Mouse (Mus musculus): ENCODE results near the gene Dus1l.
"Not testable (repeated sequence)": the region's sequence is repeated elsewhere in the genome, so short reads cannot be mapped to it uniquely, and the experiment has no call there.

The Dus1l gene

DNA sequence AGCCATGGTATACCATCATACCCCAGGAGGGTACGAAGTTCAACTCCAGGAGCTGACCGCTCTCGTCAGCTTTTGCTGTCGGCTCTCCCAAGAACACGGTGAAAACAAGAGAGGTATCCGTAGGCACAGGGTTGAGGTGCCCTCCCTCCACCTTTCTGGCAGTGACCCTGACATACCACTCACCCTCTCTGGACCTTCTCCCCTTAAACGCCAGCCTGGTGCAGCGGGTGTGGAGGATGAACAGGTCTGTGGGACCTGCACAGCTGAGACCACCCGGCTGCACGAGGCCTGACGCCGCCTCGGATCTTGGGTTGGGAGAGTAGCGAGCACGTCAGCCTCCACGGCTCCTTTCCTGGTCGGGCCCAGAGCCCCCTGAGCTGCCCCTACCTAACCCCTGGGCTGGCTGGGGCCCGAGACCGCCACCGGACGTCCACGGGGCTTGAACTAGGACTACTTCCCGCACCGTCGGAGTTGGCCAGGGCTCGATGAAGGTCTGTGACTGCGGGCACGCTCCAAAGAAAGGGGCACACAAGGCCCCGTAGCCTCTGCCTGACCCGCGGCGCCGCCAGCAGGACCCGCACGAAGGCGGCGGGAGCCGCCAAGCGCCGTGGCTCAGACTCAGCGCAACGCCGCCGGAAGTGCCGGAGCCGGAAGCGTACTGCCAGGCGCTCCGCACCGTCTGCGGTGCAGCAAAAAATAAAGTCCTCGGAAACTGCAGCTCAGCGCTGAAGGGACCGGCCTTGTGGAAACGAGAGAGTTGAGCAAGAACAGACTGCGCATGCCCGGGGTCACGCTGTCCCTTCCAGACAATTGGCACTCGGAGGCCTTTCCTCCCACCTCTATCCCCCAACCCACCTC, at the start of gene Dus1l:
Dus1l (minus strand) TSS at position 648 of the 858 bp plus-strand sequence.
- DNase-seq: peak; percentile 98

DNA sequence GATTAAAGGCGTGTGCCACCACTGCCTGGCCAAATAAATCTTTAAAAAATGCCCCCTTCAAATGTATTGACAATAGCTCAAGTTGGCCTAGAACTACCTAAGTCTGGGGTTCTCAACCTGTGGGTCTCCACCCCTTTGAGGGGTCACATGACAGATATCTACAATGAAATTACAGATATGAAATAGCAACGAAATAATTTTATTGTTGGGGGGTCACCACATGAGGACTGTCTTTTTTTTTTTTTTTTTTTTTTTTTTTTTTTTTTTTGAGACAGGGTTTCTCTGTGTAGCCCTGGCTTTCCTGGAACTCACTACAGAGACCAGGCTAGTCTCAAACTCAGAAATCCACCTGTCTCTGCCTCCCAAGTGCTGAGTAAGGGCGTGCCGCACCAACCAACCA, 48.1 kb upstream of the Dus1l start:
- DNase-seq: no peak

DNA sequence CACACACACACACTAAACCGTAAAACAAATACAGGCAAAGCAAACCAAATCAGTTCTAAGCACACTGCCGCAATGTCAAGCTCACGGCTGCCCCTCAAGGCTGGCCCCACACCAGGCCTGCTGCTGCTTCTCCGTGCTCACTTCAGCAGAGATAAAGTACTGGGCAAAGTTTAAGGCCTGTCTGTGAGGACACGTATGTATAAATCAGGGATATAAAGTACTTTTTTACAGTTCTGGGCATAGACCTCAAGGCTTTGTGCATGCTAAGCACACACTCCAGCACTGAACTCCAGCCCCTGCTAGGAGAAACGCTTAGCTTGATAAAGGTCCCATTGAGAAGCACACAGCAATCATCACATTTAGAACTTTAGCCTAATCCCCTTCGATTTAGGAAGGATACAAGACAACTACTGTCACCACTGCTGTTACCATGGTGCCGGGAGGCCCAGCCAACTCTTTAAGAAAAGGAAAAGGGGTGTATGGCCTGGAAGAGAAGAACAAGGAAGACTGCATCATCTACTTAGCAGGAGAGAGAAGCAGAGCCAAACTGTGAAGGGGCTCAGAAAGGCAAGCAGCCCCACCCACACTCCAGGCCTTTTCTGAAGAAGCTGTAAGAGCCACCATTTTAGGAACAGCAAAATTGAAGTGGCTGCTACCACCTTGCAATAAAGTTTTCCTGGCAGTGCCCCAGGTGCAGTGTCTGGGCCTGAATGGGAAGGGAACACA, 37.5 kb upstream of the Dus1l start:
- DNase-seq: peak; percentile 51

DNA sequence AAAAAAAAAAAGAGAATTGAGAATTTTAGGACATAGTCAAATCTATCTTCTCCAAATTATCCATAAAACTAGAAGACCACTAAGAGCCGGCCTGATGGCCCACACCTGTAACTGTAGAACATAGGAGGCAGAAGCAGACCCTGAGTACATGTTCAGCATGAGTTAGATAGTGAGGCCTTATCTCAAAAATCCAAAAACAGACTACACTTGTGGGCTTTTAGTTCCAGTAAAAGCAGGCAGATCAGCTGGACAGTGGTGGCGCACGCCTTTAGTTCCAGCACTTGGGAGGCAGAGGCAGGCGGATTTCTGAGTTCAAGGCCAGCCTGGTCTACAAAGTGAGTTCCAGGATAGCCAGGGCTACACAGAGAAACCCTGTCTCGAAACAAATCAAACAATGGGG, 36.8 kb upstream of the Dus1l start:
- not testable (repeated sequence) for DNase-seq

DNA sequence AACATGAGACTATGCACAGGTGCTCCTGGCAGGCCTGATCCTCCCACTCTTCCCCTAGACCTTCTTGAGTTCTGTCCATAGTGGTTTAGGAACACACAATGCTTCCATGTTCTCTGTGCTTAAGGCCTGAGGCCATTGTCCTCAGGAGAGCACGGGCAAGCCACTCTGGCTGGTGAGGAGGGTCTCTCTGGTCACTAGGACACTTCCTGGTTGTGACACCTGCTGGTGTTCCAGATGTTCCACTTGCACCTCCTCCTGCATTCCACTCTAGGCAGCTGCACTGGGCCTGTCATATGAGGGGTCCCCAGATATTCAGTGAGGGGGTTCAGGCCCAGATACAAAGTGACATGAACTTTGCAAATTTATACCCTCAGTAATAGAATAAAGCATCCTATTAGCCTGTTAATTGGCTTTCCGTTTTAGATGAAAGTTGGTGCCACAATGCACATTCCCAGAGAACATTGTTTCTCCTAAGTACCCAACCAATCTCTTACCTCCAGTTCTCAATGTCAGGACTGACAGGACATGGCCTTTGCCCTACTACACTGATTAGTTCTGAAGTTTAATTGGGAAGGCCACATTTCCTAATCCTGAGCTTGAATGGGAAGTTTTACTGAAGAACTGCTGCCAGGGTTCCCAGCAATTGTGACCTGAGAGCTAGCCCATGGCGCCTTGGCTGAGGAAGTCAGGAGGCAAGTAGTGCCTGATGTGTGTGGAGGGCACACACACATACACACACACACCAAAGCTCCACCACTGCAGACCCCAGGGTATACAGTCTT, 35.6 kb upstream of the Dus1l start:
- no peak for DNase-seq

DNA sequence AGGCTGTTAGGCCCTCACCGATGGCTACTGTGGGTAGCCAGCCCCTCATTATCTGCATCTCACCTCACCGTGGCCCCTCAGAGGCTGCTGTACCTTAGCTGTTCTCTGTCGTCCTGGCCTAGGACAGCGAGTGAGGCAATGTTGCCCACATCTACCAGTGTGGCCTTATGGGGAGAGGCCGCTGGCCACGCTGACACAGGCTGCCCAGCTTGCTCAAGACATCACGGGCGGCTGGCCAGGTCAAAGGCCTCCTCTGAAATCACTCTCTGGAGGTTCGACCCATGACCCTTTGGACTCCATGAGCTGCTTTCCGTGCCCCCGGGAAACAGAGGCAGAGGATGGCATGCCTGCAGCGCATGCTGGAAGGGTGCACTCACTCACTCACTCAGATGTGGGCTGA, 34.5 kb upstream of the Dus1l start:
- DNase-seq: no peak

DNA sequence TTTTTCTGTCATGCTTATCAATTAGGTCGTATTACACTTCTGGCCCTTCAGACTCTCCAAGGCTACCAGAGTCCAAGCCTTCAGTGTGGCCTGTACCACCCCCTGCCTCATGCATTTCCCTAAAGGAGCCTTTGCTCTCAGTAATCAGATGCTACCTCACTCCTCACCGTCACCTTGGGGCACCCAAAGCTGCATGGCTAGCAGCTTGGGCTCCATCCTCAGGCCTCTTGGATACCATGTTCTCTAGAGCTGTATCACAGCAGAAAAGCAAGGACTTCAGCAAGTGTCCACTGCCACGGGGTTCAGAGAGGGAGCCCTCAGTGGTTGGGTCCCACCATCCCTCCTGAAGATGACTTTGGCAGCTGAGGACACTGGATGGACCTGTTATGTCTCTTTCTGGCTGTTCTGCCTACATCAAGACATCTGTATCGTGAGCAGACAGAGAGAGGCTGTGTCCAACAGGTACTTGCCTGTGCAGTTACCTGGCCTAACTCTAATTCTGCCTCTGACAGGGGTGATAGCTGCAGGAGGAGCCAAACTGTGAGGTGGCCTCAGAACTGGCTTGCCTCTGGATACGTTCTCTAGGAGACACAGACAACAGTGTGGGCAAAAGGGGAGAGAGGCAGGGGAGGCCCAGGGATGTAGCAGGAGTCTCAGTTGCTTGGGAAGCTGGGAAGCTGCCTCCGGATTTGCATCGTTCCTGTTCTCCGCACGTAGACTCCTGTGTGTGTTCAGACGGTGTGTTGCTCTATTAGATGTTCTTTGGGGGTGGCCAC, 33.7 kb upstream of the Dus1l start:
- DNase-seq: no peak

DNA sequence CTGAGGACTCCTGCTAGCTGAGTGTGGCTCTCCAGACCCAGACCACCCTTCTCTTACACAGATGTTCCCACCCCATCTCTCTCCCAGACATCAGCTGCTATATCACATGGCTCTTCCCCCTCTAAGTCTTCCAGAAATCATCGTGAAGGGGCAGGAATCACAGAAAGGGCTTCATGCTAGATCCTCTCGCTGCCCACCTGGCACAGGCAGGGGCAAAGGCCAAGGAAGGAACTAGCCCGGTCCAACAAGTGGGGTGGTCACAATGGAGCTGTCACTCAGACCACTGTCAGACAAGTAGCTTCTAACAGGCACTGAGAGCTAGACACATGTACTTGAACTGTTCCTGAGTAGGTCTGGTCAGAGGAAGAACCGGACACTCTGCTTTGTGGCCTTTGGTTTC, 32.2 kb upstream of the Dus1l start:
- DNase-seq: no peak

DNA sequence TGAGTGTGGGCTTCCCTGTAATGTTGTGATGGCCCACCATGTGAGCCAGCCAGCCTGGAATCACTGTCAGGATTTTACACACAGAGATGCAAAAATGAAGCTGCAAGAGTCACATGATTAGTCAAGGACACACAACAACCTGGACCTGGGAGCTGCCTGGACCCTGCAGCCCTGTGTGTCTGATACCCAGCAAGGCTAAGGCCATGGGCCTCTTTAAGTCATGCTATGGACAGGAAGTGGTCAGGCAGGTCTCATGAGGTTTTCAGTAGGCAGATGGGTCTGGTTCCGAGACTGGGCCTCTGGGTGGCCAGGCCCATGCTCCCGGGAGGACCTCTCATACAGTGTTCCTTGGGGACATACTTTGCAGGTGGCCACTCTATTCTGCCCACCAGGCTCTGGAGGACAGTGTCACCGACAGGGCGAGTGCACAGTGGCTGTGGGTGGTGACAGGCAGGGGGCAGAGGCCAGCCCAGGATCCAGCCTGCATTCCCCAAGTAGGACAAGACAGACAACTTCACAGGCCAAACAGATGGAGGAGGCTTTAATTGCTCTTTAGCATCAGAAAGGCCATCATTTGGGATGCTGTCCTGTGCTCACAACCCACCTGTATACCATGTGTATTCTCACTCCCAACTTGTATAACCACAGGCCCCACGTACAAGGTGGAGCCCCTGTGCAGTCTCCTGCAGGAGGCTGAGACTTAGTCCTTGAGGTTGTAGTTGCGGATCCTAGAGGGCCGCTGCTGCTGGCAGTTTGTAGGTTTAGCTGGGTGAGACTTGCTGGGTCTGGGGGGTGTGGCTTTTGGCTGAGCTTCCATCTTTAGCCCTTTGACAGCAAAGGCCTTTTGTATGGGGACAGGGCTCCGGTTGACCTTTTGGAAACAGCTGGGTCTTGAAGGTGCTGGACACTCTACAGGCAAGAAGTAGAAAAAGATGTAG, 30.1 kb upstream of the Dus1l start:
- DNase-seq: no peak

DNA sequence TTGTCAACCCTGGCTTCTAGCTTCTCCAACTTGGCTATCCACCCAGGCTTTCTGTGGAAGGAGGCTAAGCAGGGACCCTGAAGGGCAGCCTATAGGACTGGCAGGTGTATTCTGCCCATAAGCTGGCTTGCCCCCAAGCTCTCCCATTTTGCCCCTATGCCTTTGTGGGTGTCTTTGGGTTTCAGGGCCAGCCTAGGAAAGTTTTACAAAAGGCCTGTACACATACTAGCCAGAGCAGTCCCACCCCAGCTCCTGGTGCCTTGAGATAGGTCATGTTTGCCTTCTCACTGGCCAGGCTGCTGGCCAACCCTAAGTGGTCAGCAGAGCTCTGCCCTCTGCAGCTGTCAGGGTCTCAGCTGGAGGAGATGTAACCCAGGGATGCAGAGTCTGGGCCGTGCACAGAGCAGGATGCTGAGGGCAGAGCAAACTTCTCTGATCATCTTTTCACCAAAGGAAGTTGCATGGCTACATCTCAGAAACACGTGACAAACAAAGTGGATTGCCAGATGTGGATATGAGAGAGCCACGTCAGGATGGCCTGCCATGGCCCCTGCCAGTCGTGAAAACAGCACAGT, 29.2 kb upstream of the Dus1l start:
- no peak for DNase-seq

DNA sequence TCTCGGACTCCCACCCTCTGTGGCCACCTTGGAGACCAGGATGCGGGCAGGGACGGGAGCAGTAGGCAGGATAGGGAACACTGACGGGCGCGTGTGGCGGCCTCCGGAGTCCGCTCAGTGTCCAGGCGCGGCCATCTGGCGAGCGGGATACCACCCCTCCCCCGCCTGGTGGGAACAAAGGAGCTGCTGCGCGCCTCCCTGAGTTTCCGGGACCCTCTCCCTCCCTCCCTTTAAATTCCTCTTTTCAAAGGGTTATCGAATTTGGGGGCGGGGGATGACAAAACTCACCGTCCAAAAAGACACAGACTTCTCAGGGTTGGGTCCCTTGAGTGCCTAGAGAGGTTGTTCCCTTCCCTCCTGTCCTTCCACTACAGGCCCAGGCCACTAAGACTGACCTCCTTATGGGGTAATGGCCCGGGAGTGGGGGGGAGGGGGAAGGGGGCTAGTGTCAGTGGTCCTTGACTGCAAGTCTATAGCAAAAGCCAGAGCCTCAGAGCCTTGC, 28.6 kb upstream of the Dus1l start:
- no peak for DNase-seq

DNA sequence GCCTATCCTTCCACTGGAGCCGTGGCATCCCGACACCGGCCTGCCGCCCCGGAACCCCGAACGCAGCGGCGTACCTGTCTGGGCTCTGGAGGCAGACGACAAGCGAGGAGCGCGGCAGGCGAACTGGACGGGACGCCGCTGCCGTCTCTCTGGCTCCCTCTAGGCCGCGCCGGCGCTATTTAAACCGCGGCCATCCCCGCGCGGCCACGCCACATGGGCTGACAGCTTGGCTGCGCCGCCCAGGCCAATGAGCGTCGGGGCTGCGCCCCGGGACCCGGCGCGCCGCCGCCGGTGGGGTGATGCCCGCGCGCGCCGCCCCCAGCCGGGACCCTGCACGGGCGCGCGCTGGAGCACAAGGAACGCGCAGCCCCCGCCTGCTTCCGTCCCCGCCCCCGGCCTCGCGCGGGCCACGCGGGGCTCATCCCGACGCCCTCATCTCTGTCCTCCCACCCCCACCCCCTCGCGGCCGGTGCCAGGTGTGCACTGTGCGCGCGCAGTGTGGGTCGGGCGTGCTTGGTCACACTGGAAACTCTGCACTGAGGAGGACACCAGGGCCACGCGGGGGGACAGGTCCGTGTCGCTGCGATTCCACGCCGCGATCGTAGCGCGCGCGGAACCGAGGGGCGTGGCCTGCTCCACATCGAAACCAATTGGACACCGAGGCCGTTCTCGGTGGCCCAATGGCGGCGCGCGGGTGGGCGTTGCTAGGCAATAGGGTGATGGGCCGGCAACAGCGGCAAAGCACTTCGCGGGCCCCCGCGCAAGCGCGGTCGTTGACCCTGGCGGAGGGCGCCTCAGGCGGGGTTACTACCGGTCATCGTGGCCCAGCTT, 28.0 kb upstream of the Dus1l start, which contains the start of gene Fasn:
Fasn (minus strand) TSS at position 592 of the 831 bp plus-strand sequence.
- DNase-seq: peak; percentile 96

DNA sequence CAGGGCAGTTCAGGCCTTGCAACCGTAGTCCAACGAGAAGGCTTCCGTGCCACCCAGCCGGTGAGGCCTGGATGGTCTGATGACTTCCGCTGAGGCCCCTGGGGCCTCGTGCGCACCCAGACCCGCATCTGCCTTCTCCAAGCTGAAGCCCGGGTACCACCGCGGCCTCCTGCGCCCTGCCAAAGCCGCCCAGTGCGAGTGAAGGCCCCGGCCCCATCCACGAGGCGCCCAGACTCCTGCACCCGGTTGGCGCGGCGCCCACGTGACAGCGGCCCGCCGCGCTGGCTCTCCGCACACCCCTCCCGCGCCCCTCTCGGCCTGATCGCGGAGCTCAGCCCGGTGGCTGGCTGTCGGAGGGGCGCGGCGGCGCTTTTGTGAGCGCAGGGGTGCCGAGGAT, 27.3 kb upstream of the Dus1l start:
- DNase-seq: no peak

DNA sequence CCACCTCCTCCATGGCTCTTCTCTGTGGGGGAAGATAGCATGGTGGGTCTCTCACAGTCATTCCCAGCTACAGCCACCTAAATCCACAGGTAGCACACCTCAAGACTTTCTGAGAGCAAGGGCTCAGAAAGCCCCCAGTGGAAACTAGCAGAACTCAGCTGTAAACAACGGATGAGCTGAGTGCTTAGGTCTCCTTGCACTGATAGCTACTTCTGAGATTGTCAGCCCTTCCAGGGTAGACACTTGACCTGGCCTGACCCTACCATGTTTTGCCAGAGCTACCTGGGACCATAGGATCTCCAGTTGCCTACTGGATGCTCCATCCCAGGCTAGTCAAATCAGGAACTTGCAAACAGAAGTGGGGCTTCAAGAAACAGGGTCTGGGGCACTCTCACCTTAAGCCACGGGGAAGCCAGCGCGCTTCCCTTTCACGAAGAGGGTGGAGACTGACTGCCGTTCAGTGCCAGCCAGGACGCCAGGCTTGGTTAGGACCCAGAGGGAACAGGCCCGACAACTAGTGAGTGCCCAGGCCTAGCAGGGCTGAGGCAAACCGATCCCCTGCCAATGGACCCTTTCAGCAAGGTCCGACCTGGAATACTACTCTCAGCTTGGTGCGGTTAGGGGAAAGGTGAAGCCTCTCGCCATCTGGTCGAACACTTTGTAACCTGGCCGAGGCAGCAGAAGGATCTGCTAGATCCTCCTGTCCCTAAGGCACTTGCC, 26.8 kb upstream of the Dus1l start:
- peak; percentile 27 for DNase-seq

DNA sequence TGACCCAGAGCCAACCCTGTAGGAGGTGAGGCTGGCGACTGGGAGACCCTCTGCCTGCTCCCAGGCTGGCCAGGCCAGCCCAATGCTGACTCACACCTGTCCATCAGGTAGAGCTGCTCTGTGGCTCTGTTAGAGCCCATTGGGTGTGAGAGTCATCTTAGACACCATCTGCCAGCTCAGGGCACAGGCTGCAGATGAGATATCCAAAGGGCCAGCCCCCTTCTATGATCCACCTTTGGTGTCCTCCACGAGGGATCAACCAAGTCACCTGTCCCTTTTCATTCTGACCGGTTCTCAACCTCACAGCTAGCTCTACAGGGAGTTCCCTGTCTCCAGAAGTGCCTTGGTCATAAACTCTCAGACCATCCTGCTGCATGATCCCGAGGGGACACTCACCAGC, 26.1 kb upstream of the Dus1l start:
- DNase-seq: no peak

DNA sequence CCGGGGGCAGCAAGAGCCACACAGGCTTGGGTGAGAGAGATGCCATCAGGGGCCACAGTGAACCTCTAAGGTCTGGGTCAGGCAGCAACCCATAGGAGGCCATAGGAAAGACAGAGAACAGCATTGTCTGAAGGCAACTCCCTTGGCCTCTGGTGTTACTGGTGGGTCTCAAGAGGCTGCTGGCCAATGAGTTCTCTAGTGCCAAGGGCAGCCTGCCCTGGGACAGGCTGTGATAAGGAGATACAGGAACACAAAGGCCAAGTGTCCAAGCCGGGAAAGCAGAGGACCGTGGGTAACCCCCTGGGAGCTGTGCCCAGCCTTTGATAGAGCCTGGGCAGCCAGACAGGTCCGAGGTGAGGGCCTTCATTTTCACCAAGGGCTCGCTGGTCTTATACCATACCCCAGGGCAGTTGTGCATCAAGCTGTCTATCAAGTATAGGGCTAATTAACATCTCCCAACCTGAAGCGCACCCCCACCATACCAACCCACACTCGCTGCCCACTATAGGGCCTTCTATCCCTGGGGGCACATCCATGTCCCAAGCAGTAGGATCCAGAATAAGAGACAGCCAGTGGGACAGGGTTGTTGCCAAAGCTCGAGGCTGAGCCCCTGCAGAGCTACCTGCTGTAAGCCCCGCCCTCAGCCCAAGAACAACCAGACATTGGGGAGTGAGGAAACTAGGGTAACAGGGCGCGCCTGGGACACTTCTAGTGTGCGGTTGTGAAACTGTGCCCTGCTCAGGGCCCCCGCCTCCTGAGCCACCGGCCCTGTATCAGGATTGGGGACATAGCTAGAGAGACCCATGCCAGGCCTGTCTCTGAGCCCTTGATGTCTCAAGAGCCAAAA, 25.1 kb upstream of the Dus1l start:
- DNase-seq: peak; percentile 25

DNA sequence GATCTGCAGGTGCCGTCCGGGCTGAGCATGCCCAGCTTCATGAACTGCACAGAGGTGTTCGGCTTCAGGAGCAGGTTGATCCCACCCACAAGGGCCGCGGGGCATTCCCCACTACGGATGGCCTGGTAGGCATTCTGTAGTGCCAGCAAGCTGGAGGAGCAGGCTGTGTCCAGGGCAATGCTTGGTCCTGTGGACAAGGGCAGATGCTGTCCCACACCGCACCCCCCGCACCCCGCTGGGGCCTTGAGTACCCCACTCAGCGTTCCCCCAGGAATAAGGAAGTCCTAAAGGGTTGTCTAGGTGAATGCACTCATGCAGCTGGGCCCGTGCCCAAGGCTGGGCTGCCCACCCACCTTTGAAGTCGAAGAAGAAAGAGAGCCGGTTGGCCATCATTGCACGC, 24.3 kb upstream of the Dus1l start:
- no peak for DNase-seq

DNA sequence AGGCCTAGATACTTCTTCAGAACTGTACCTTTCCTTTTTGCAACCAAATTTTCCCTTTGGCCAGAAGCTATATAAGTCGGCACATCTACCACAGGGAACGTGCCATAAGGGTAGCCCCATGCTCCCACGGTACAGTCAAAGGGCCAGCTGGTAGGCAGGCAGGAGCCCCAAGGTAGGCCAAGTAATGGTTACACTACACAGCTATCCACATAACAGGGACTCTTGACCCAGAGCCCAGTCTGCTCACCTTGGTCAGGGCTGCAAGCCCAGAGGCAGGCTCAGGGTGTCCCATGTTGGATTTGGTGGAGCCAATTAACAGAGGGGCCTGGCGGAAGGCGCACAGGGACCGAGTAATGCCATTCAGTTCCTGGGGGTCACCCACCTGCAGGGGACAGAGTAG, 23.4 kb upstream of the Dus1l start:
- DNase-seq: no peak

Measured in lung, postnatal 14 days (tissue).